10 mouse cellular contexts compared by ENCODE assay signal in genomic region chr2:34770049-34770448, GRCm38 (mm10). TPM values are rescaled to one million over a fixed set of nuclear protein-coding genes. Genes with fewer than 3 reads are reported as not detected.
DNase-seq lines count a peak whose midpoint lies in the region; ATAC-seq and TF ChIP-seq lines count a peak whose summit lies in the region.
"Had no signal": no experiment of that assay in that cellular context is flagged by ENCODE, and none has a peak within 500 bp of the region (broad histone marks: within the 10 kb centered on the region; RNA-seq: fewer than 3 reads in every experiment).

No protein-coding gene starts in this region.

- no peak for TF ChIP-seq POLR2A in MEL (IDR thresholded peaks at IDR 0.05; ENCODE audit: control insufficient read depth in 1 of 2, insufficient read depth in 1 of 2, low read depth in 1 of 2, low read length in 2 of 2, poor library complexity in 1 of 2)

- H3K9ac ChIP-seq in intestine, embryonic 14.5 days (ENCODE audit: low read length), result no peak overlapping the region
- no peak overlapping the region for H3K9ac ChIP-seq in intestine, embryonic 16.5 days (ENCODE audit: low read depth, low read length)
- H3K9ac ChIP-seq in MEL (ENCODE audit: control insufficient read depth, low read depth, low read length, poor library complexity, severe bottlenecking), result peak overlapping the region; percentile 94; the same call in 1 of the 2 replicates
- H3K9ac ChIP-seq in forebrain, embryonic 15.5 days (replicated peaks), result no peak overlapping the region
- H3K9ac ChIP-seq in midbrain, embryonic 14.5 days (replicated peaks; ENCODE audit: low read length), result no peak overlapping the region

- H3K36me3 ChIP-seq in intestine, embryonic 14.5 days (ENCODE audit: control insufficient read depth, insufficient read depth, low read length), result peaks cover 27% of the 10 kb centered on the region
- peaks cover 14% of the 10 kb centered on the region for H3K36me3 ChIP-seq in intestine, embryonic 16.5 days (ENCODE audit: control insufficient read depth, insufficient read depth, low read length)
- H3K36me3 ChIP-seq in MEL (ENCODE audit: control insufficient read depth in 1 of 2, insufficient read depth in 2 of 2, low read length in 2 of 2), result peaks cover 21 to 25% of the 10 kb centered on the region in 2 experiments
- H3K36me3 ChIP-seq in forebrain, embryonic 15.5 days, result peaks cover 17% of the 10 kb centered on the region
- peaks cover 21% of the 10 kb centered on the region for H3K36me3 ChIP-seq in midbrain, embryonic 14.5 days (ENCODE audit: control insufficient read depth, insufficient read depth, low read length)

- H3K27me3 ChIP-seq in intestine, embryonic 14.5 days (replicated peaks; ENCODE audit: control insufficient read depth, insufficient read depth, low read length), result no peaks in the 10 kb centered on the region
- no peaks in the 10 kb centered on the region for H3K27me3 ChIP-seq in intestine, embryonic 16.5 days (replicated peaks; ENCODE audit: control insufficient read depth, insufficient read depth, low read length)
- no peaks in the 10 kb centered on the region for H3K27me3 ChIP-seq in MEL (ENCODE audit: control insufficient read depth in 1 of 2, insufficient read depth in 2 of 2, low read length in 2 of 2)
- no peaks in the 10 kb centered on the region for H3K27me3 ChIP-seq in forebrain, embryonic 15.5 days
- H3K27me3 ChIP-seq in midbrain, embryonic 14.5 days (ENCODE audit: control insufficient read depth, insufficient read depth, low read length), result no peaks in the 10 kb centered on the region
- H3K27me3 ChIP-seq: lung, embryonic 15.5 days had no signal

- TF ChIP-seq EP300 in MEL (IDR thresholded peaks at IDR 0.05; ENCODE audit: low read depth in 1 of 2, low read length in 2 of 2), result peak in 1 of 2 experiments; percentile 59; a peak in 1 of 4 replicates

- no peaks in the 10 kb centered on the region for H3K9me3 ChIP-seq in intestine, embryonic 14.5 days (ENCODE audit: control insufficient read depth, low read length)
- no peaks in the 10 kb centered on the region for H3K9me3 ChIP-seq in intestine, embryonic 16.5 days (ENCODE audit: control insufficient read depth, low read length)
- no peaks in the 10 kb centered on the region for H3K9me3 ChIP-seq in MEL (replicated peaks; ENCODE audit: insufficient read depth, low read length)
- H3K9me3 ChIP-seq in forebrain, embryonic 15.5 days, result no peaks in the 10 kb centered on the region
- H3K9me3 ChIP-seq in midbrain, embryonic 14.5 days (ENCODE audit: control insufficient read depth, low read length), result no peaks in the 10 kb centered on the region
- H3K9me3 ChIP-seq: lung, embryonic 15.5 days had no signal

- H3K27ac ChIP-seq in intestine, embryonic 14.5 days (ENCODE audit: low read depth), result no peak overlapping the region
- H3K27ac ChIP-seq in intestine, embryonic 16.5 days (ENCODE audit: low read length), result no peak overlapping the region
- peak overlapping the region; percentile 69; the same call in 1 of the 2 replicates for H3K27ac ChIP-seq in MEL (ENCODE audit: control insufficient read depth, low read depth, low read length)
- no peak overlapping the region for H3K27ac ChIP-seq in forebrain, embryonic 15.5 days (replicated peaks)
- H3K27ac ChIP-seq in midbrain, embryonic 14.5 days (replicated peaks; ENCODE audit: low read depth, low read length), result no peak overlapping the region
- H3K27ac ChIP-seq: lung, embryonic 15.5 days had no signal

- H3K79me2 ChIP-seq in MEL (ENCODE audit: control insufficient read depth, insufficient read depth, low read length, poor library complexity), result peaks cover 43% of the 10 kb centered on the region

- 88% methylated on average over 2 of the region's 2 CpGs for WGBS in intestine, embryonic 14.5 days
- WGBS in intestine, embryonic 16.5 days, result 89% methylated on average over 2 of the region's 2 CpGs
- 92% methylated on average over 2 of the region's 2 CpGs for WGBS in forebrain, embryonic 15.5 days
- WGBS in midbrain, embryonic 14.5 days, result 93% methylated on average over 2 of the region's 2 CpGs

- ATAC-seq in intestine, embryonic 14.5 days (replicated peaks; ENCODE audit: low FRiP score, low TSS enrichment, low read depth), result no peak
- ATAC-seq in intestine, embryonic 16.5 days, result no peak
- no peak for ATAC-seq in forebrain, embryonic 15.5 days (replicated peaks)
- no peak for ATAC-seq in midbrain, embryonic 14.5 days (ENCODE audit: low FRiP score, low TSS enrichment)

- no peak for TF ChIP-seq RAD21 in MEL (IDR thresholded peaks at IDR 0.05; ENCODE audit: low read depth, low read length)

- no peak for TF ChIP-seq CTCF in MEL (IDR thresholded peaks at IDR 0.05 in 2 of 3, conservative IDR thresholded peaks at IDR 0.05 in 1 of 3; ENCODE audit: control insufficient read depth in 1 of 3, insufficient read depth in 1 of 3, low read depth in 2 of 3, low read length in 3 of 3, poor library complexity in 1 of 3, severe bottlenecking in 1 of 3)

- 0 out of 2 replicates have a peak overlapping the region, but pooled peaks have one; percentile 100 for H3K4me3 ChIP-seq in intestine, embryonic 14.5 days (ENCODE audit: low read depth, low read length)
- no peak overlapping the region for H3K4me3 ChIP-seq in intestine, embryonic 16.5 days (ENCODE audit: low read length)
- peak overlapping the region in 1 of 2 experiments; percentile 28; a peak in 2 of 4 replicates for H3K4me3 ChIP-seq in MEL (ENCODE audit: control insufficient read depth in 1 of 2, insufficient read depth in 1 of 2, low read depth in 2 of 2, low read length in 2 of 2)
- H3K4me3 ChIP-seq in forebrain, embryonic 15.5 days, result 0 out of 2 replicates have a peak overlapping the region, but pooled peaks have one; percentile 90
- 0 out of 2 replicates have a peak overlapping the region, but pooled peaks have one; percentile 98 for H3K4me3 ChIP-seq in midbrain, embryonic 14.5 days (replicated peaks; ENCODE audit: low read depth, low read length)

- no peak for DNase-seq in intestine, embryonic 14.5 days (ENCODE audit: low spot score)
- peak; percentile 47 for DNase-seq in MEL (ENCODE audit: low read depth, low spot score)
- DNase-seq in midbrain, embryonic 14.5 days, result no peak
- no peak for DNase-seq in spleen, postnatal 36 days (ENCODE audit: low spot score in 2 of 2)
- DNase-seq in ovary, postnatal 14 days (ENCODE audit: low spot score), result no peak
- DNase-seq: kidney, adult 2 months; thymus, adult 2 months had no signal

- peaks cover 25% of the 10 kb centered on the region for H3K4me1 ChIP-seq in intestine, embryonic 14.5 days (replicated peaks; ENCODE audit: control insufficient read depth, insufficient read depth, low read length)
- H3K4me1 ChIP-seq in intestine, embryonic 16.5 days (ENCODE audit: control insufficient read depth, insufficient read depth, low read length), result peaks cover 22% of the 10 kb centered on the region
- H3K4me1 ChIP-seq in MEL (ENCODE audit: control insufficient read depth in 1 of 2, insufficient read depth in 2 of 2, low read length in 2 of 2), result peaks cover 2 to 10% of the 10 kb centered on the region in 2 experiments; a peak in 3 of 4 replicates
- H3K4me1 ChIP-seq in forebrain, embryonic 15.5 days, result peaks cover 31% of the 10 kb centered on the region
- peaks cover 29% of the 10 kb centered on the region for H3K4me1 ChIP-seq in midbrain, embryonic 14.5 days (ENCODE audit: control insufficient read depth, insufficient read depth, low read length)

- peak overlapping the region; percentile 89 for H3K4me2 ChIP-seq in intestine, embryonic 14.5 days (ENCODE audit: low read length)
- no peak overlapping the region for H3K4me2 ChIP-seq in intestine, embryonic 16.5 days (ENCODE audit: low read depth, low read length)
- no peak overlapping the region for H3K4me2 ChIP-seq in forebrain, embryonic 15.5 days (replicated peaks)
- peak overlapping the region; percentile 62 for H3K4me2 ChIP-seq in midbrain, embryonic 14.5 days (ENCODE audit: low read length)

RNA-seq across cellular contexts. Expression of gene Hspa5, which starts 1.7 kb away (rescaled TPM):
- polyA plus RNA-seq in intestine, embryonic 14.5 days (2014; fragmentation: Nextera tagmentation; extraction: Ambion mirVana), result 780 and 861 TPM in 2 replicates
- 991 and 1,092 TPM in 2 replicates for polyA plus RNA-seq in intestine, embryonic 16.5 days (2015; fragmentation: Nextera tagmentation; extraction: Ambion mirVana)
- total RNA-seq in MEL (2012; rRNA removed), result 914 and 1,250 TPM in 2 replicates
- polyA plus RNA-seq in MEL (2012; ENCODE audit: insufficient read depth in 1 of 2, insufficient read length in 2 of 2, low read depth in 1 of 2, low replicate concordance in 2 of 2, missing spikeins in 1 of 2), result 100 to 1,000 TPM; 147 to 649 TPM
- polyA plus RNA-seq in forebrain, embryonic 15.5 days (2015; fragmentation: Nextera tagmentation; extraction: Ambion mirVana), result 384 and 395 TPM in 2 replicates
- 299 and 450 TPM in 2 replicates for polyA plus RNA-seq in midbrain, embryonic 14.5 days (2014; fragmentation: Nextera tagmentation; extraction: Ambion mirVana)

RNA-seq across cellular contexts. Expression of gene Gapvd1, which starts 15.0 kb away (rescaled TPM):
- 80.1 and 82.7 TPM in 2 replicates for polyA plus RNA-seq in intestine, embryonic 14.5 days (2014; fragmentation: Nextera tagmentation; extraction: Ambion mirVana)
- polyA plus RNA-seq in intestine, embryonic 16.5 days (2015; fragmentation: Nextera tagmentation; extraction: Ambion mirVana), result 56.6 and 61.3 TPM in 2 replicates
- total RNA-seq in MEL (2012; rRNA removed), result 62.4 and 65.0 TPM in 2 replicates
- polyA plus RNA-seq in MEL (2012; ENCODE audit: insufficient read depth in 1 of 2, insufficient read length in 2 of 2, low read depth in 1 of 2, low replicate concordance in 2 of 2, missing spikeins in 1 of 2), result 100 to 1,000 TPM in 1 of 2 experiments, 10 to 100 TPM in 1; 96.7 to 174 TPM
- polyA plus RNA-seq in forebrain, embryonic 15.5 days (2015; fragmentation: Nextera tagmentation; extraction: Ambion mirVana), result 122 and 134 TPM in 2 replicates
- polyA plus RNA-seq in midbrain, embryonic 14.5 days (2014; fragmentation: Nextera tagmentation; extraction: Ambion mirVana), result 91.8 and 132 TPM in 2 replicates

RNA-seq across cellular contexts. Expression of gene Rabepk, which starts 29.7 kb away (rescaled TPM):
- 48.8 and 51.0 TPM in 2 replicates for polyA plus RNA-seq in intestine, embryonic 14.5 days (2014; fragmentation: Nextera tagmentation; extraction: Ambion mirVana)
- polyA plus RNA-seq in intestine, embryonic 16.5 days (2015; fragmentation: Nextera tagmentation; extraction: Ambion mirVana), result 40.9 and 47.0 TPM in 2 replicates
- total RNA-seq in MEL (2012; rRNA removed), result 47.1 and 51.2 TPM in 2 replicates
- 10 to 100 TPM in 1 of 2 experiments, not detected in 1; 85.3 TPM for polyA plus RNA-seq in MEL (2012; ENCODE audit: insufficient read depth in 1 of 2, insufficient read length in 2 of 2, low read depth in 1 of 2, low replicate concordance in 2 of 2, missing spikeins in 1 of 2)
- polyA plus RNA-seq in forebrain, embryonic 15.5 days (2015; fragmentation: Nextera tagmentation; extraction: Ambion mirVana), result 25.5 and 30.8 TPM in 2 replicates
- polyA plus RNA-seq in midbrain, embryonic 14.5 days (2014; fragmentation: Nextera tagmentation; extraction: Ambion mirVana), result 20.3 and 25.4 TPM in 2 replicates

RNA-seq across cellular contexts. Expression of gene Fbxw2, which starts 56.1 kb away (rescaled TPM):
- 61.4 and 62.2 TPM in 2 replicates for polyA plus RNA-seq in intestine, embryonic 14.5 days (2014; fragmentation: Nextera tagmentation; extraction: Ambion mirVana)
- polyA plus RNA-seq in intestine, embryonic 16.5 days (2015; fragmentation: Nextera tagmentation; extraction: Ambion mirVana), result 60.0 and 61.2 TPM in 2 replicates
- 40.2 and 43.7 TPM in 2 replicates for total RNA-seq in MEL (2012; rRNA removed)
- 100 to 1,000 TPM in 1 of 2 experiments, 10 to 100 TPM in 1; 49.7 to 101 TPM for polyA plus RNA-seq in MEL (2012; ENCODE audit: insufficient read depth in 1 of 2, insufficient read length in 2 of 2, low read depth in 1 of 2, low replicate concordance in 2 of 2, missing spikeins in 1 of 2)
- 111 and 113 TPM in 2 replicates for polyA plus RNA-seq in forebrain, embryonic 15.5 days (2015; fragmentation: Nextera tagmentation; extraction: Ambion mirVana)
- 75.3 and 91.5 TPM in 2 replicates for polyA plus RNA-seq in midbrain, embryonic 14.5 days (2014; fragmentation: Nextera tagmentation; extraction: Ambion mirVana)

Comparison
In these comparisons a context has a peak if more than half of its experiments do, and no peak if none do; other contexts are left out.
1. H3K4me2 ChIP-seq: peak in intestine, embryonic 14.5 days (single experiment) and midbrain, embryonic 14.5 days (single experiment); none in intestine, embryonic 16.5 days (single experiment) and forebrain, embryonic 15.5 days (single experiment).